Mouse (Mus musculus) C2C12 (cell line): ENCODE results near the gene Pomc. TPM values are rescaled to one million over a fixed set of nuclear protein-coding genes. Genes with fewer than 3 reads are reported as not detected.

Source experiments
- H3K27me3 ChIP-seq: one replicate; pipeline ENCODE4 v1.6.1; 2011; ENCODE audit not compliant: control insufficient read depth, insufficient read depth, insufficient read length
- H3K36me3 ChIP-seq: one replicate; pipeline ENCODE4 v1.6.1; 2011; ENCODE audit not compliant: control insufficient read depth, insufficient read depth
- H3K4me3 ChIP-seq: one replicate; pipeline ENCODE4 v1.5.1; 2011; ENCODE audit warnings: mild to moderate bottlenecking, control low read depth; ENCODE audit not compliant: poor library complexity, insufficient read depth, severe bottlenecking
- H3K79me2 ChIP-seq: one replicate; pipeline ENCODE4 v1.6.1; 2011; ENCODE audit not compliant: control insufficient read depth, insufficient read depth
- H3K79me3 ChIP-seq: one replicate; pipeline ENCODE4 v1.6.1; 2011; ENCODE audit warnings: low read depth, control low read depth
- H3ac ChIP-seq: one replicate; pipeline ENCODE3; 2011; ENCODE audit warnings: low read depth; ENCODE audit not compliant: control insufficient read depth, insufficient read length
- CEBPB ChIP-seq: IDR thresholded peaks from one replicate; pipeline ENCODE4 v1.6.1; 2011; ENCODE audit warnings: low read depth, mild to moderate bottlenecking, control low read depth, moderate library complexity
- CTCF ChIP-seq: IDR thresholded peaks from one replicate; pipeline ENCODE4 v1.5.1; 2011; ENCODE audit not compliant: control insufficient read depth, insufficient read depth, insufficient read length
- FOSL1 ChIP-seq: IDR thresholded peaks from one replicate; pipeline ENCODE4 v1.8.0; 2011; ENCODE audit warnings: mild to moderate bottlenecking, low read length; ENCODE audit not compliant: poor library complexity, insufficient read depth, severe bottlenecking
- MAX ChIP-seq: IDR thresholded peaks from one replicate; pipeline ENCODE4 v1.6.1; 2011; ENCODE audit warnings: mild to moderate bottlenecking, control low read depth
- MYOD1 ChIP-seq: IDR thresholded peaks from one replicate; pipeline ENCODE4 v1.6.1; 2011; ENCODE audit warnings: low read depth; ENCODE audit not compliant: control insufficient read depth, insufficient read length
- MYOG ChIP-seq: IDR thresholded peaks from one replicate; pipeline ENCODE4 v1.6.1; 2011; ENCODE audit not compliant: control insufficient read depth, insufficient read length; ENCODE audit errors: extremely low read depth
- USF1 ChIP-seq: IDR thresholded peaks from one replicate; pipeline ENCODE4 v1.6.1; 2011; ENCODE audit warnings: low read depth, mild to moderate bottlenecking, control low read depth, moderate library complexity
- polyA plus RNA-seq: library from polyadenylated mRNA; unstranded; fragments of >200 nt; fragmentation: generic; extraction: Trizol; gene quantifications from one replicate; pipeline ENCODE4 v1.2.1, GENCODE M21; 2012; ENCODE audit warnings: missing spikeins

Gene Pomc
- polyA plus RNA-seq, 1 experiment: 0.11 TPM

- no peaks in the 10 kb centered on the region for H3K36me3 ChIP-seq
- H3ac ChIP-seq: no peak overlapping the region
- no peak for TF ChIP-seq FOSL1
- H3K79me2 ChIP-seq: no peaks in the 10 kb centered on the region
- H3K79me3 ChIP-seq: no peaks in the 10 kb centered on the region
- no peak overlapping the region for H3K4me3 ChIP-seq
- no peaks in the 10 kb centered on the region for H3K27me3 ChIP-seq
Measured at GRCm38 (mm10) chr12:3911831-3912348, 42.9 kb upstream of the Pomc start.

- Histone ChIP-seq H3K4me3 (no peak overlapping the region), H3K27me3 (no peaks in the 10 kb centered on the region), H3K36me3 (no peaks in the 10 kb centered on the region), H3K79me3 (no peaks in the 10 kb centered on the region), H3ac (no peak overlapping the region), H3K79me2 (no peaks in the 10 kb centered on the region)
- TF ChIP-seq MYOG (no peak), MYOD1 (no peak), MAX (no peak), USF1 (no peak), FOSL1 (no peak), CTCF (no peak)
Measured at GRCm38 (mm10) chr12:3915852-3916251, 38.9 kb upstream of the Pomc start.

GRCm38 (mm10) chr12:3917668-3918341 is 36.9 kb upstream of the Pomc start:
- Histone ChIP-seq H3K27me3 (no peaks in the 10 kb centered on the region), H3K79me3 (no peaks in the 10 kb centered on the region), H3K36me3 (no peaks in the 10 kb centered on the region), H3K79me2 (no peaks in the 10 kb centered on the region), H3ac (no peak overlapping the region), H3K4me3 (no peak overlapping the region)
- TF ChIP-seq CEBPB (no peak), FOSL1 (no peak), MYOD1 (no peak), CTCF (no peak), MYOG (no peak), MAX (no peak), USF1 (no peak)

DNA sequence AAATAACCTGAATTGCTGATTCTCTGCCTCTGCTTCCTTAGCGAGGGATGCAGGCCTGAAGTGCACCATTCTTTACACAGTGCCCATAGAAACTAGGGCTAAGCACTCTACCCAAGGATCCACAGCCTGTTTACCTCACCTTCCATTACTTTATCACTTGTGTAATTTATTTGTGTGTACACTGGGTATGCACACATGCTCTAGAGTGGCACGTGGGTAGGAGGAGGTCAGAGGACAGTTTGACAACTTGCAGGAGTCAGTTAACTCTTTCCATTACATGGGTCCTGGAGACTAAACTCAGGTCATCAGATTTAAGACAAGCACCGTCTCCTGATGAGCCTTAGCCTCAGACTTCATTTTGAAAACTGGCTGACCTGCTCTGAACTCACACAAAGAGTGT is 36.2 kb upstream of the Pomc start:
- TF ChIP-seq MAX (no peak), USF1 (no peak), CEBPB (no peak), FOSL1 (no peak), MYOG (no peak), MYOD1 (no peak), CTCF (no peak)
- no peaks in the 10 kb centered on the region for H3K79me2 ChIP-seq

GRCm38 (mm10) chr12:3919423-3919822 is 35.3 kb upstream of the Pomc start:
- TF ChIP-seq CEBPB (no peak), MYOG (no peak), USF1 (no peak)
- Histone ChIP-seq H3K79me2 (no peaks in the 10 kb centered on the region), H3ac (no peak overlapping the region), H3K27me3 (no peaks in the 10 kb centered on the region), H3K79me3 (no peaks in the 10 kb centered on the region), H3K4me3 (no peak overlapping the region), H3K36me3 (no peaks in the 10 kb centered on the region)

More for the DNA sequence above, 36.2 kb upstream of the Pomc start:
- Histone ChIP-seq H3K4me3 (no peak overlapping the region), H3K79me3 (no peaks in the 10 kb centered on the region), H3ac (no peak overlapping the region), H3K27me3 (no peaks in the 10 kb centered on the region), H3K36me3 (no peaks in the 10 kb centered on the region)

- no peaks in the 10 kb centered on the region for H3K36me3 ChIP-seq
- peaks cover 11% of the 10 kb centered on the region for H3K27me3 ChIP-seq
- no peak overlapping the region for H3K4me3 ChIP-seq
- no peaks in the 10 kb centered on the region for H3K79me2 ChIP-seq
- H3ac ChIP-seq: no peak overlapping the region
- TF ChIP-seq CEBPB: no peak
- TF ChIP-seq MYOG: no peak
- no peak for TF ChIP-seq FOSL1
- no peak for TF ChIP-seq MYOD1
- TF ChIP-seq CTCF: peak; percentile 4
- no peak for TF ChIP-seq MAX
- TF ChIP-seq USF1: no peak
- H3K79me3 ChIP-seq: no peaks in the 10 kb centered on the region
Measured at GRCm38 (mm10) chr12:3926127-3926526, 28.6 kb upstream of the Pomc start.
